Mouse (Mus musculus) midbrain, postnatal 0 days (tissue): Measurements from ENCODE around the gene Dse. TPM values are rescaled to one million over a fixed set of nuclear protein-coding genes. Genes with fewer than 3 reads are reported as not detected.

Source experiments
- ATAC-seq: fragments of 200-750 bp; cut with Nextera tagmentation; 2 replicates; pipeline ENCODE4 v1.8.0; 2017; ENCODE audit warnings: moderate number of reproducible peaks, mild to moderate bottlenecking, moderate TSS enrichment, moderate library complexity; ENCODE audit not compliant: low FRiP score
- DNase-seq: peaks from one replicate; pipeline ENCODE4 v3.0.0-alpha.2; 2015; ENCODE audit warnings: low spot score
- H3K27ac ChIP-seq: fragments of 300-500 bp; sonication (generic); 2 replicates; pipeline ENCODE4 v1.5.1; 2014; ENCODE audit warnings: low read depth, mild to moderate bottlenecking, low read length, mixed read lengths
- H3K27me3 ChIP-seq: fragments of 300-500 bp; sonication (generic); 2 replicates; pipeline ENCODE4 v1.6.1; 2014; ENCODE audit warnings: low read length, control low read depth, mixed read lengths; ENCODE audit not compliant: insufficient read depth
- H3K36me3 ChIP-seq: fragments of 300-500 bp; sonication (generic); 2 replicates; pipeline ENCODE4 v1.6.1; 2014; ENCODE audit warnings: low read length, control low read depth, mixed read lengths; ENCODE audit not compliant: insufficient read depth
- H3K4me1 ChIP-seq: fragments of 300-500 bp; sonication (generic); 2 replicates; pipeline ENCODE4 v1.6.1; 2014; ENCODE audit warnings: mild to moderate bottlenecking, control low read depth, antibody characterized with exemption, low read length, mixed read lengths; ENCODE audit not compliant: insufficient read depth
- H3K4me2 ChIP-seq: fragments of 300-500 bp; sonication (generic); 2 replicates; pipeline ENCODE4 v1.6.1; 2014; ENCODE audit warnings: low read depth, mild to moderate bottlenecking, low read length, mixed read lengths; ENCODE audit not compliant: poor library complexity, severe bottlenecking
- H3K4me3 ChIP-seq: fragments of 300-500 bp; sonication (generic); 2 replicates; pipeline ENCODE4 v1.5.1; 2014; ENCODE audit warnings: low read depth, mild to moderate bottlenecking, low read length, moderate library complexity
- H3K9ac ChIP-seq: fragments of 300-500 bp; sonication (generic); replicated peaks from 2 replicates; pipeline ENCODE4 v1.6.1; 2014; ENCODE audit warnings: mild to moderate bottlenecking, low read length, moderate library complexity, mixed read lengths; ENCODE audit not compliant: poor library complexity, severe bottlenecking
- H3K9me3 ChIP-seq: fragments of 300-500 bp; sonication (generic); 2 replicates; pipeline ENCODE4 v1.6.1; 2016; ENCODE audit warnings: low read length, control low read depth
- CTCF ChIP-seq: IDR thresholded peaks from 2 replicates; pipeline ENCODE4 v1.5.1; 2016; ENCODE audit warnings: antibody characterized with exemption, mild to moderate bottlenecking
- WGBS: fragments of 180-500 bp; shearing (Covaris S2); extraction: QIAGEN DNeasy Blood & Tissue Kit; methylation state at CpG from one replicate; pipeline ENCODE4 v1.1.7; 2014; 5-methylcytosine and 5-hydroxymethylcytosine counted together
- polyA plus RNA-seq: library from polyadenylated mRNA; unstranded; fragments of >200 nt; fragmentation: Nextera tagmentation; extraction: Ambion mirVana; gene quantifications from 2 replicates; pipeline ENCODE4 v1.2.1, GENCODE M21; 2015
- total RNA-seq: library from RNA; depleted of rRNA; stranded (reverse); fragments of >200 nt; gene quantifications from 2 replicates; pipeline ENCODE4 v1.2.3, GENCODE M21; 2014

Gene Dse
- total and polyA plus RNA-seq, 2 experiments from 2014 or later, result 7.0 to 37.4 TPM

DNA sequence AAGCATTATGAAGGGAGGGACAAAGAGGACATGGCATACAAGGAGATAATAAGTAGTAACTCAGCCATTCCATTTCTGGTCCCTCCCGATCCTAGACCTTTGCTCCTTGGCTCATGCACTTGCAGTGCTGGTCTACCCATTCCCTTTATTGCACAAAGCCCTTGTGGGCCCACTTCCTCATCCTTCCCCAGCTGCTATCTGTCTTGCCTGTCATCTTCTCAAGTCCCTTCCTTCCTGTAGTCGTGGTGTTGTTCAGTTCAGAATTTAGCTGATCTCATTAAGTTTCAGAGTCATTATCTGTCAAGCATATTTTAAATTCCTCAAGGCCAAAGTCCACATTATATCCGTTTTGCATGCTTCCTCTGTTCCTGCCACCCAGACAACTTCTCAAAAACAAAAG, 9.5 kb downstream of the Dse start:
- no peak for ATAC-seq
- no peak for TF ChIP-seq CTCF
- no peaks in the 10 kb centered on the region for H3K4me1 ChIP-seq
- no peak overlapping the region for H3K4me3 ChIP-seq
- no peak overlapping the region for H3K4me2 ChIP-seq
- no peak overlapping the region for H3K27ac ChIP-seq
- H3K36me3 ChIP-seq, result no peaks in the 10 kb centered on the region
- H3K9ac ChIP-seq, result no peak overlapping the region
- no peaks in the 10 kb centered on the region for H3K9me3 ChIP-seq
- H3K27me3 ChIP-seq, result no peaks in the 10 kb centered on the region
- 46% methylated on average over 3 of the region's 3 CpGs for WGBS
- DNase-seq, result no peak

DNA sequence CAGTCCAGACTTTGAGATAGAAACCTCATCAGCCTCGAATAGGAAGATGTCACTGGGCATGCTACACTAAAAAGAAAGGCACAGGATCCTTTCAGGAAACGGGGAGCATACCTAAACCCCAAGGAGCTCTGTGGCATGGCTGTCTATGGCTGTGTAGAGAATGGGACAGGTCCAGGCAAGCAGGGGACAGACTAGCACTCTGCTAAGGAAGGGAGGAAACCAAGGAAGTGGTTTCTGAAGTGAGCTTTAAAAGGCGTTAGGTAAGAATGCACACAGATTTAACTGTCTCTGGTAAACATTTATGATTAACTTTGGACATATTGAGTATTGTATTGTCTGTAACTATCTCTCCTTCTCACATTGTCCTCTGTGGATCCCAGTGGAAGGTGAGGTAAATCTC, 10.2 kb downstream of the Dse start:
- no peaks in the 10 kb centered on the region for H3K4me1 ChIP-seq
- ATAC-seq (no peak), DNase-seq (no peak)
- H3K36me3 ChIP-seq, result no peaks in the 10 kb centered on the region
- no peaks in the 10 kb centered on the region for H3K9me3 ChIP-seq
- no peaks in the 10 kb centered on the region for H3K27me3 ChIP-seq
- H3K9ac ChIP-seq, result no peak overlapping the region
- H3K4me3 ChIP-seq, result no peak overlapping the region
- H3K27ac ChIP-seq, result no peak overlapping the region
- H3K4me2 ChIP-seq, result no peak overlapping the region
- TF ChIP-seq CTCF, result no peak
- 84% methylated on average over 3 of the region's 3 CpGs for WGBS

DNA sequence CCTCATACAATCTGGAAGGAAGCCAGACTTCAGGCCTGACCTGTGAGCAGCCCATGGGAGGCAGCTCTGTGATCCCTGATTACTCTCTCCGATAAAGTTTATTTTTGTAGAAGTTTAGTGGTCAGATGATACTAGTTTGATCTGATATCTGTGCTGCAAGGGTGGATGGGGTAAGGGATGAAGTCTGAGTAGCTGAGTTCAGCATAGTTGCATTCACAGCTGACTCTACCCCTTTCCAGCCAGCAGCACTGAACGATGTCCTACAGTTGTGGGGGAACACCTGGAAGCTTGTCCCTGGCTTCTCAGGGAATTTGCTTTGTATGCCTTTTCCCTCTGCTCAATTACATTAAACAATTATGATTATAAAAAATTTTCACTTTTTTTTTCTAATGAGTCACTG, 12.6 kb downstream of the Dse start:
- no peak overlapping the region for H3K27ac ChIP-seq
- no peak overlapping the region for H3K4me3 ChIP-seq
- no peaks in the 10 kb centered on the region for H3K27me3 ChIP-seq
- no peaks in the 10 kb centered on the region for H3K4me1 ChIP-seq
- ATAC-seq (no peak), DNase-seq (no peak)
- H3K9ac ChIP-seq, result no peak overlapping the region
- no peak for TF ChIP-seq CTCF
- 82% methylated on average over 2 of the region's 2 CpGs for WGBS
- H3K4me2 ChIP-seq, result no peak overlapping the region
- no peaks in the 10 kb centered on the region for H3K9me3 ChIP-seq
- H3K36me3 ChIP-seq, result no peaks in the 10 kb centered on the region

DNA sequence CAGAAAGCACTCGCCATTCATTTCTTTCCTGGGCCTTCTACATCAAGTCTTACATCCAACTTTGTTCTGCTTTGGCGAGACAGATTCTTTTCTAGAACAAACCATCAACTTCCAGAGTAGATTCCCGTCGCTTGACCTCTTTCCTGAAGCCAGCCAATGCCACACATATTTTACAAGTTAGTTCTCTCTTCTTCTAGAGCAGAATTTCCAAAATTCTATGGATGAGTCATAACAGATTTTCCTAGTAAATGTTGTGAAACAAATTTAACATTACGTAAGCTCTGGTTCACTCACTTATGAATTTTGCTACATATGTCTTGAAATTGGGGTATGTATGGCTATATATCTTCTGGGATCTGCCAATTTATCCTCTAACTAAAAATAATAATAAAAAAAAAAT, 13.0 kb downstream of the Dse start:
- TF ChIP-seq CTCF, result no peak
- Histone ChIP-seq H3K4me1 (no peaks in the 10 kb centered on the region), H3K36me3 (no peaks in the 10 kb centered on the region), H3K27me3 (no peaks in the 10 kb centered on the region), H3K27ac (no peak overlapping the region), H3K9ac (no peak overlapping the region), H3K4me3 (no peak overlapping the region), H3K4me2 (no peak overlapping the region), H3K9me3 (no peaks in the 10 kb centered on the region)
- no peak for DNase-seq
- 89% methylated on average over 5 of the region's 5 CpGs for WGBS
- no peak for ATAC-seq

DNA sequence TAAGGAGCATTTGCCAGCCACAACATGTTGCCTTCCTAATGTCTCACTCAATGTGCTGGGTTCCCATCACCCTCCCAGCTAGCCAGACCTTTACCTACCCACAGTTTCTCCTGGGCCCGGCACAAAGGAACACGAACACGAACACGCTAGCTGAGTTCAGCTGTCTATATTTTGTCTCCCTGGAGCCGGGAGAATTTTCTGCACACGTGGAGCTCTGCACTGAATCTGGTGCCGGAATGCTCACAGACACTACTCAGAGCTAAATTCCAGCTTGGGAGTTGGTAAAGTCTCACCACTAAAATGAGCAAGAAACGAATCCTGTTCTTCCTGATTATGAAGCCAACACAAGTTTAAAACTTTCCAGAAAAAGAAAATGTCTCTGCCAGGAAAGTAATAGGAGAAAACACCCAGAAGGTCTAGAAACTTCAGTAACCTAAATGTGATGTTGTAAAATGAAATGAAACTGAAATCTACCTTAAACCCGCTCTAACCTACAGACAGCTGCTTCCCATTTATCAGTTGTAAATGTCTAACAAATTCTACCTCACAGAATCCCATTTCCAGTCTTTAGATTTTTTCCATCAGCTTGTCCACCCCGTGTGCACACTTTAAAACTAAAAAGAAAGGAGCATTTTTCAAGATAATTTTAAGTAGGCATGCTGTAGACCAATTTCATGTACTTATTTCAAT, 20.8 kb downstream of the Dse start:
- DNase-seq (no peak), ATAC-seq (no peak)
- no peaks in the 10 kb centered on the region for H3K27me3 ChIP-seq
- H3K27ac ChIP-seq, result no peak overlapping the region
- no peaks in the 10 kb centered on the region for H3K4me1 ChIP-seq
- H3K36me3 ChIP-seq, result no peaks in the 10 kb centered on the region
- no peak overlapping the region for H3K4me2 ChIP-seq
- H3K9ac ChIP-seq, result no peak overlapping the region
- TF ChIP-seq CTCF, result no peak
- H3K9me3 ChIP-seq, result no peaks in the 10 kb centered on the region
- H3K4me3 ChIP-seq, result no peak overlapping the region
- 80% methylated on average over 10 of the region's 10 CpGs for WGBS

DNA sequence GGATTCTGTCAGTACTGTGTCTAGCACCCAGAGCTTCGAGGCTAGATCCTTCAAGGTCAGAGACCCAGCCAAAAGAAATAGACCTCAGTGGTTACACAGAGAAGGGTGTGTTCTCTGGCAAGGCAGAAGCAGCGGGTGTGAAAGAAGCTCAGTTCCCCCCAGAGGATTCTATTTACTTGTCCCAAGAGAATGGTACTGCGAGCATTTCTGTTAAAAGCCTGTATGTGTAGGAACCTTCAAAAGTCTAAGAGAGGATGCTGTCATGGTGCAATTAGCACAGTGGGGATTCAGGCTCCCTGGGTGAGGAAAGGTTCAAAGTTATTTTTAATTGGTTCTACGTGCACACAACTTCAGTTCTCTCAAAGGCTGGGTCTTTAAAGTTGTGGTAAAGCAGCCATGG, 22.0 kb downstream of the Dse start:
- no peak overlapping the region for H3K9ac ChIP-seq
- H3K4me1 ChIP-seq, result no peaks in the 10 kb centered on the region
- ATAC-seq, result no peak
- 40% methylated on average over 4 of the region's 4 CpGs for WGBS
- H3K36me3 ChIP-seq, result no peaks in the 10 kb centered on the region
- no peaks in the 10 kb centered on the region for H3K9me3 ChIP-seq
- H3K27ac ChIP-seq, result no peak overlapping the region
- no peak overlapping the region for H3K4me2 ChIP-seq
- H3K4me3 ChIP-seq, result no peak overlapping the region
- no peak for TF ChIP-seq CTCF
- no peak for DNase-seq
- no peaks in the 10 kb centered on the region for H3K27me3 ChIP-seq
